Mouse (Mus musculus): Measurements from ENCODE around the gene Phex. TPM values are rescaled to one million over a fixed set of nuclear protein-coding genes. Genes with fewer than 3 reads are reported as not detected.

Phex gene
- total RNA-seq (2021), result under 1 TPM; 0.08 to 0.11 TPM

DNA sequence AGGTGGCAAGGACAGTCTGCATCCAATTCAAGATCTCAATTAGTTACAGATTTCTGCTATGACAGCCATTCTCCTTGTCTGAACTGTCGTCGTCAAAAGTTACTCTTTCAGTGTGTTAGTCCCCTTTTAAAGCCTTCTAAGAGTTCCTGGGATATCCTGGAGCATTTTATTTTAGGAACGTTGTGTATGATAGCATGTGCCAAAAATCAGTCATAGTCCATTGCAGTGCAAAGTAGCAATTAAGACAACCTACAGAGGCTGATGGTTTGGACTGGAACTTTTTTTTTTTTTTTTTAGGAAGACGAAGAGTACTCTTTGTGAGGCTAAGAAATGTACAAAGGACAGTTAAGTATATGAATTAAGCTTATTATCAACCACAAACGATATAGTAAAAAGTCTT is at the start of gene Phex:
Phex (minus strand) TSS at position 101 of the 400 bp plus-strand sequence.
- intact Hi-C loops (cut with DNase I), result no loop called here
- no peak for DNase-seq

DNA sequence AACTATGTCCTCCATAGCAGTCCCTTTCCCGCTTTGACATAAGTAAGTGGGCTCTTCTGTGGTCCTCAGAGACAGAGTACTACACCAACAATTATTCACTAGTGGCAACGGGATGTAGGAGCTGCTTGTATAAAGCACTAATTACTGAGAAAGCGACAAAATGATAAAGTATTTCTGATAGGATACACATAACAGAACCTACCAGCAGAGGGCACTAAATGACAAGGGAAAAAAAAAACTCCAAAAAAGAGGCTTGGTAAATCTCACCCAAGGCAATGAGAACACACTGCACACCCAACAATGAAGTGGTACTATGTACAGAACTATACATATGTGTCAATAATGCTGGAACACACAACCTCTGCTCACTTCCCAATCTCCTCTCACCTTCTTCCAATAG is 47.6 kb upstream of the Phex start:
- intact Hi-C loops (cut with DNase I), result loop anchor here (2.0 kb wide), 1 partner anchor 182 kb away; no protein-coding TSS in a partner anchor
- no peak for DNase-seq

DNA sequence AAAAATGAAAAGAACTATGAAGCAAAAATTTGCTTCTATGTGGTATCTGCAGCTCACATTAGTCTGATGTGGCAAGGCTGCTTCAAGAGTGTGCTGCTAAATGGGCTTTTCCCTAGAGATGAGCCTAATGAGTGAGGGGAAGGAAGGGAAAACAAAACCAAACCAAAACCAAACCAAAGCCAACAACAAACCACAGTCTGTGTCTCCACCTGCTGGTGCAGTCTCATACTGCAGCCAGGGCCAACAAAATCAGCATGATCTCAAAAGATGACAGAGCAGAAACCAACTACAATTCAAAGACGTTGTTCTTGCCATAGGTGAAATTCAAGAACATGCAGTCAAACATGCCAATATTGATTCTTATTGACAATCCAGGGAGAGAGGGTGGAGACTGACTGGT is 39.3 kb upstream of the Phex start:
- intact Hi-C loops (cut with DNase I), result loop anchor here (10.0 kb wide), 2 partner anchors 540 to 1810 kb away; no protein-coding TSS in a partner anchor
- DNase-seq, result peak; percentile 28 to 64

DNA sequence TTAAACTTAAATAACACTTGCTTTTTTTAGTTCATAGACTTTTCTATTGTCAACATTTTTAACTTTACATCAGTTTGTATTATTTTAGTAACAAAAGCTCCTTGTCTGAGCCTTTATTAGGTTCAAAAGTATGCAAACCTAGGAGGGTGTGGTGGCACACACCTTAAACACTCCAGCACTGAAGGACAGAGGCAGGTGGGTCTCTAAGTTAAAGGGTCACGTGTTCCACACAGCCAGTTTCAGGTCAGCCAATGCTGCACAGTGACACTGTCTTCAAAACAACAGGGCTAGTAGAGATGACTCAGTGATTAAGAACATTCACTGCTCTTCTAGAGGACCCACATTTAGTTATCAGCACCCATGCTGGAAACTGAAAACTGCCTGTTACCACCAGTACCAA is 33.9 kb upstream of the Phex start:
- intact Hi-C loops (cut with DNase I), result no loop called here
- DNase-seq, result no peak

DNA sequence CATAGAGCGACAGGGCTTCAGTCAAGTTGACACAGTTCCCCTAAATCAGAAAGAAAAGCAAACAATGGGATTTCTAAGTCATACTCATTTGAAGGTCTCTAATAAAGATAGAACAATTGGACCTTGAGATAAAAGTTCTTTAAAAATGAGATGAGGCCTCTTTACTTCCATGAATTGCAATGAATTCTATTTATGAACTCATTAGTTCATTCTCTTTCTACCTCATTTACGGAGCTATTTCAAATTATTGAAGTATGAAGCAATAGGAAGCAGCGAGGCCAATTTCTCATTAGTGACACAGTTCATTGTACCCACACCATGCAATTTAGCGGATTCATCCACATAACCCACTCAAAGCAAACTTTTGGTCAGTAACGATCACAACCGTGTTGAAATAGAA is 32.3 kb upstream of the Phex start:
- no peak for DNase-seq
- intact Hi-C loops (cut with DNase I), result no loop called here

DNA sequence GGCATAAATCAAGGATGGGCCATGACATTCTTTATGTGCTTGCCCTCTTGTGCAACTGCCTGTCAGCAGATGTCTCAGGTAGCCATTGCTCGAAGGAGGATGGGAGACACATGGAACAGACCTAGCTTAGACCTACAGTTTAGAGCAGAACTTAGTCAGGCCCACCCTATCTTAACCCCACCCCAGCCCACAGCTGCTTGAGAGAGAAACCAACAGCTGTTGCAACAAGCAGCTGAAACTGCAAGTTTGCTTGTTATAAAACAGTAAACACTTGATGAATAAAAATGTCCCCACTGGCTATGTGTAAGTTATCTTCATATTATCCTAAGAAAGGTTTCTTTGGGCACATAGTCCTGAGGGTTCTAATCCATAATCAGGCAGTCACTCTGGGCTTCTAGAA is 19.7 kb upstream of the Phex start:
- intact Hi-C loops (cut with DNase I), result no loop called here
- no peak for DNase-seq

DNA sequence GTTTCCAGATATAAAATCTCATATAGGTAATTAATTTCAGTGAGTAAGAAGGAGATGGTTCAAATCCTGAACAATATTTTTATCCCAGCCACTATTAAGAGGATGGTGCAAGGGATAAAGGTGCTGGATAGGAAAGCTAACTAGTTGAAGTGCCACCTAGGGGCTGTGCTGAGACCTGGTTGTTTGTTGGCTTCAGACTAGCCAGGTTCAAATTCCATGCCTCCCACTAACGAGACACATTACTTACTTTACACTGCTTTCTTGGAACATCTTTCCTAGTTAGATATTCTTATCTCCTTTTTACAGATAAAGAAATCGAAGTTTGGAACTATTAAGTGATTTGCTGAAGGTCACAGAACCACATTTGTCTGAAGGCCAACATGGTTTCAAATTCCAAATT is 4.3 kb upstream of the Phex start:
- intact Hi-C loops (cut with DNase I), result no loop called here
- no peak for DNase-seq

DNA sequence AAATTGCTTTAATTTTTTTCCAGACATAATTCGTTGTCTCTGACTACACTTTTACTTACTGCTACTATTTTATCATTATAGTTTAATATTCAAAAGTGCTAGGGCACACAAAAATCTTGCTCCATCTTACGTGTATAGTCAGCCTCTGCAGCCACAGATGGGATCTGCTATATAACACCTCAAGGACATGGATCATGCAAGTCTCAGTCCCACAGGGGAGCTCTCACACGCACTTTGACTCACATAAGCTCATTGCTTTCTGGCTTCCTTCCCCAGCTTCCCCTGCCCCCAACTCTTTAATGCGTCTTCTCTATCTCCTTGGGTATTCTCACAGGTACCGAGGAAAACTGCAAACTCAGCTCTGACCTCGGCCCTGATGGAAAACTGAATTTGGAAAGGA is 10.2 kb downstream of the Phex start:
- intact Hi-C loops (cut with DNase I), result no loop called here
- no peak for DNase-seq

DNA sequence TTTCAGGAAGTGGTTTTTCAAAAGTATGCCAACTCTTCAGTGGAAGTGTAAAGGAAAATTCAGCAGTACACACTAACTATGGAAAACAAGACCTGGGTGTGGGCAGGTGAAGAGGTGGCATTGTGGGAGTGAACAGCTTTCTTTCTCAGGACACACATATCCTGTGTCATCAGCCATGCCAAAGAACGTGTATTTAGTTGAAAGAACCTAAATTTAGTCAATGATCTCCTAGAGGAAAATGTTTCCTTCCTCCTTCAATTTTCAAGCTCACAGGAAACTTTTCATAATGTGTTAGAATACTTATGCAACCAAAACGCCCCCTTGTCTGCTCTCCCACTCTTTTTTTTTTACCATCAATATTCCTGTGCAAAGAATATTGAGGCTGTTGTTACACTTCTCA is 23.9 kb downstream of the Phex start:
- intact Hi-C loops (cut with DNase I), result no loop called here
- DNase-seq, result no peak

DNA sequence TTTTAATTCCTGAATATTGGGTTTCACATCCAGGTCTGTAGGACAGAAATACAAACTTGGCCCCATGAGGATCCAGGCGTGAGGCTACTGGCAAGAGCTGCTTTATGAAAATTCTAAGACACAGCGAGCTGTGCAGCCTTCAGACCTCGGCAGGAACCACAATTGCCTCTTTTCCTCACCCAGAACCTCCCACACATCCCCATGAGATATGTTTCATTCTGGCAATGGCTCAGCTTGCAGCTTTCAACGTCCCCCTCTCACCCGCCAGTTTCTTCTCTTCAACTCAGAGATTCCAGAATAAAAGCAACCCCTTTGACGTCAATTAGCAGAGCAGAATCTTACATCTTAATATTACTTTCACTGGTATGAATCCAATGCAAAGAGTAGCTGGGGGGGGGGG is 25.0 kb downstream of the Phex start:
- intact Hi-C loops (cut with DNase I), result no loop called here
- DNase-seq, result no peak

DNA sequence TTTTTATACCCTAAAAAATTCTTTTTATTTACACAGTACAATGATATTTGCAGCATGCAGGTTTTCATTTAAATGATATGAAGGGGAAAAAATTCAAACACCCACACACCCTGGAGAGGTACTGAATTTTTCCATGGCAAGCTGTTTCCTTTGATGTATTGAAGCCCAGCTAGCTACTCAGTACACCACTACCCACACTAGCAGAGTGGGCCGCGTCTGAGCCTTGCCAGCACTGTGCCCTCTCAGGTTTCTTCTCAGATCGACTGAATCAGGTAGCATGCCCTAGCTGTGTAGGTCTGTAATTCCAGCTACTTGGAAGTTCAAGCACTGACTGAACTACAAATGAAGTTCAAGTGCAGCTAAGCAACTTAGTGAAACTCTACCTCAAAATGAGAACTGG is 26.7 kb downstream of the Phex start:
- DNase-seq, result no peak
- intact Hi-C loops (cut with DNase I), result no loop called here

DNA sequence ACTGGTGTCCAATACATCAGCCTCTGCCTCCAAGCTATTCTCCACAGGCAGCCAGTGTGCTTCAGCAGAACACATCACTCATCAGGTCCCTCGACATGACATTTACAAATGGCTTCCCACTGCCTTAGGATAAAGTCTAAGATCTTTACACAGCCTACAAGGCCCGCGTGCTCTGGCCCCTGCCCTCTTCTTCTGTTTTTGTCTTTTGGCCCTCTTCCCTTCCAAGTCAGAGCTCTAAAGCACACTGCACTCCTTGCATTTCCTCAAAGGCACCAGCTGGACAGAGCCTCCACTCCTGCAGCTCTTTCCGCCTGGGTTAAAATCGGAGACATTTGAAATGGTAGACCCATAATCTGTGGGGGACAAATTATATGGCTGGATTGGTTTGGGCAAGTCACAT is 28.1 kb downstream of the Phex start:
- intact Hi-C loops (cut with DNase I), result no loop called here
- DNase-seq, result no peak

DNA sequence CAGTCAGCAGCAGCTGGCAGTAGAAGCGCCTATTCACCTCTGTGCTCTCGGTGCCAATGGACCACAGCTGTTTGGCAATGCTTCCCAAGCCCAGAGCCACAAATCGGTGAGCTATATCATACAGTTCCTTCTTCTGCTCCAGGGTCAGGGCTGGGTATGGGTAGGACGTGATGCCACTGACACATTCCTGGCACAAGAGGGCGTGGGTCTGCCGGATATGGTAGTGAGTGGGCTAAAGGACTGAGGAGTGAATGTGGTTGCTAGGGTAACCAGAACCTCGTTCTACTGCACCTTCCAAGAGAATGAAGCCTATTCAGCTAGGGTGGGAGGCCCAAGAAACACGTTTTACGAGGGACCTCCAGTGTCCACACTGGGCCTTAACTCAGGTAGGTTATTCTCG is 36.3 kb downstream of the Phex start:
- DNase-seq, result no peak
- intact Hi-C loops (cut with DNase I), result no loop called here

DNA sequence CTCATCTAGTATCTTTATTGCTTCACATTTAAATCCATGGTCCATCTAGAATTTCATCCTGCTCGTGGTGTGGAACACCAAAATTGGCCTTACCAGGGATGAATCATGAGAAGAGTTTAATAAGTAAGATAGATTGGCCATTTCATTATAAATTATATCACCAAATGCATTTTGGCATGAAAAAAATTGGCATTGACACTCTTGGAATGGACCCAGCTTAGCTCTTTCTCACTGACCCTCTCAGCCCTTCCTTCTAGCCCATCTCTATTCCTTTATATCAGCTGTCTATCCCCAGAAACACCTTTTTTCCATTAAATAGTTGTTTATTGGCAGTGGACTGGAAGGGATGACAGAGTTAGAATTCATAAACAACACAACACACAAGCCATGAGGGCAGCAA is 37.7 kb downstream of the Phex start:
- no peak for DNase-seq
- intact Hi-C loops (cut with DNase I), result no loop called here

DNA sequence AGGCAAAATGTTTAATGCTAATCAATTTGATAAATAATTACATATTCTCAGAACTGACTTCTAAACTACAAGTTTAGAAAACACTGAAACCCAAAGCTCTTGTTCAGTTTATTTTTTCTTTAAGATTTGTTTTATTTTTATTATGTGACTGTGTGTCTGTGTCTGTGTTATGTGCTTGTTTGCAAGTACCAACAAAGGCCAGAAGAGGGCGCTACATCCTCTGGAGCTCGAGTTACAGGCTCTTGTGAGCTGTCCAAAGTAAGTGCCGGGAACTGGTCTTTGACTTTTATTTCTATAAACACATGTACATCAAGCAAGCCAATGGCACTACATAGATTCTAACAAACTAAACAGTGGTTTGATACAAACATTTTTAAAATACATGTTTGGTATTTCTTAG is 41.2 kb downstream of the Phex start:
- DNase-seq, result no peak
- intact Hi-C loops (cut with DNase I), result no loop called here

DNA sequence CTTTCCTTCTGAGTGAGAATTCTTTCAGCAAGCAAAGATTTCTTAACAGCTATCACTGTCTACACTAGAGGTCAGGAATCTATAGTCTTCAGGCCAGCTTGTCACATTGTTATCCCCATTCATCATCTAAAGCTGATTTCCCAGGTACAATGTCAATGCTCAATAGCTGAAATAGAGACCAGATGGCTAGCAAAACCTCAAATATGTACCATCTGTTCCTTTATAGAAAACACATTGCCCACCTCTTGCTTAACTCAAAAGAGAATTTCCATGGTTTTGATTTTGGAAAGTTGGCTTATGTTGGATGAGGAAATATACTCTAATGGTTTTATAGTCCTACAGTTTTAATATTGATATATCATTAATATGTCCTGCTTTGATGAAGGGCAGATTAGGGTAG is 45.9 kb downstream of the Phex start:
- intact Hi-C loops (cut with DNase I), result no loop called here
- DNase-seq, result no peak

DNA sequence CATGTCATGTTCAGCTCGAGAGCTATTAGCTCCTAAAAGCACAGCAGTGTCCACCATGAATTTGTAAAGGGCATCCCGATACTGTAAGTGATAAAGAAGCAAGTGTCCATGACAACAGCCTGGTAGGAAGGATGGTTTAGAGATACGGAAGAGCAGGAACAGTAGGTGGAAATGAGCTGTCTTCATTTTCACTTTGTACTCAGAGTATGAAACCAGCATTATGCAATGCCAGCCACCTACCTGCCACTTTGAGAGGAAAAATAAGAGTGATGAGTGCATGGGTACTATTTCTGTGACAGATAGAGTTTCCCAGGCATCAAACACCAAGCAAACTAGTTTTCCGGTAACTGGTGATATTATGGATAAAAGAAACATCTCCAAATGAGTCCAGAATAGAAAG is 59.6 kb downstream of the Phex start:
- intact Hi-C loops (cut with DNase I), result no loop called here

DNA sequence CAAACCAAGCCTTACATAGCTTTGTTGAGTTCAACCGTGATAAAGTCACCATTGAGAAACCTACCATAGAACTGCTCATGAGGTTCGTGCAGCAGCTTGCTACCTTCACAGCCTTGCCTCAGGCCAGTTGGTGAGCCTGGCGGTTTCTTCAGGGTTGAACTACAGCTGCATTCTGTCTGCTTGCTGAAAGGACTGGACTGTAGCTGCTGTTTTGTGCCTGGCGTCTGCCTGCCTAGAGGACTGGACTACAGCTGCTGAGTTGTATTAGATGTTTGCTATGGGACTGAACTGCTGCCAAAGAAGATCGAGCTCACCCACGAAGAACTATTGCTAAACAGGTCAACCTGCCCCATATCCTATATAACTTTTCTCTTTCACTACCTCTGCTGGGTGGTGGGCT is 68.9 kb downstream of the Phex start:
- intact Hi-C loops (cut with DNase I), result no loop called here
- no peak for DNase-seq

More for the DNA sequence above, 59.6 kb downstream of the Phex start:
- DNase-seq, result no peak

DNA sequence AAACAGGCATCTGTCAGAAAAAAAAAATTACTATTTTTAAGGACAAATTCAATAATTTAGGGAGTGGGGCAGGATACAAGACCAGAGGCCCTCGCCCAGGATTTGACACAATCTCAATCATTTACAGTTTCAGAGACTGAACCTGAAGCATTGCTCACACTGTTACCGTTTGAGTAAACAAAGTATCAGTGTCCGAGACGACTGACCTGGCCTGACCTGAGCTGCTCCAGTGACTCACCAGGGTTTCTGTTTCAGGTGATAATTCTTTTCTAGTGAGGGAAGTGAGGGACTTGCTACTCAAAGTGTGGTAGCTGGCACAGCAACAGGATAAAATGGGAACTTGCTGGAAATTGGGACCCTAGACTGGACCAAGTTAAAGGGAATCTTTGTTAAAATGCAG is 80.4 kb downstream of the Phex start:
- intact Hi-C loops (cut with DNase I), result no loop called here
- DNase-seq, result no peak

DNA sequence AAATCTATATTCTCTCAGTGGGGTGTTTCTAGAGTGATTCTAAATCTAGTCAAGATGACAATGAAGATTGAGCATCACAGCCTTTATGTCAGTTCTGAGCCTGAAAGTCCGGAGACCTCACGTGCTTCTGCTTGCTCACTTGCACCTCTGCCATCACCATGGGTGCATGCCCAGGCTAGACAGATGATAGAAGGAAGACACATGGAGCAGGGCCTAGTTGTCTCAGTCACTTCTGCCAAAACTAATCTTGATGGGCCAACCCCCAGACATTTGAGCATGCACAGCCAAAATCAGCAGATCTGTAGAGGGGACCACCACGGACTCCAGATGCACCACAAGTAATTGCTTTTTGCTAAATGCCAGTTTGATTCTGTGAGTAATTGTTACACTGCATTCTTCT is 85.3 kb downstream of the Phex start:
- intact Hi-C loops (cut with DNase I), result no loop called here
- no peak for DNase-seq

DNA sequence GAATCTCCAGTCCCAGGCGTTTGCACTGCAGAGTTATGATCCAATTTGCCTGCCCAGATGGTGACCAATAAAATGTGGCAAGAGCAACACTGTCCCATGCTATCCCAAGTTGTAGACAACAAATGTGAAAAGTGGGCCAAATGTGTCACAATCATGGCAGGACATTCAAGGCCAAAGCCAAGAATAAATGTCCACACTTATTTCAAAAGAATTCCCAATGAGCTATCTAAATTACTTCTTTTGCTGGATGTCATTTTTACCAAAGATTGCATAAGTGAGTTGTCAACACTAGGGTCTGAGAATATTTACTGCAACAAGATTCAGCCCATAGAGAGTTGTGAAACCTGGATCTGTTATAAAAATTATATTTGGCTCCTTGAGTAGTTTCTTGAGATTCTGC is 86.7 kb downstream of the Phex start:
- DNase-seq, result peak in 1 of 2 experiments; percentile 10
- intact Hi-C loops (cut with DNase I), result no loop called here

DNA sequence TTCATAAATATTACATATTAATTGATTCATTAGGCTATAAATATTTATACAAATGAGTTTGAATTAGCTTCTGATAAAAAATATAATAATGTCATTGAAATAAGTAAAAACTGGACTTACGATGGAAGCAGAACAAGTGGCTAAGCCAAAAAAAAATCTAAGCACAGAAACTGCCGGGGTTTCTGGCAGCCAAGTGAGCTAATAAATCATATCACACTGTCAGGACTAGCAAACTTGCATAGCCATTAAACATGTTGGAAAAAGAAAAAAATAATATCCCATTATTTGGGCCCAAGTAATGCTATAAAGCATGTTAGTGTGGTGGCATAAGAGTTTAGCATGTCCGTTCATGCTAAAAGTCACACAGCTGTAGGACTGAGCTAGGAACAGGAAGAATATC is 87.4 kb downstream of the Phex start:
- intact Hi-C loops (cut with DNase I), result no loop called here
- DNase-seq, result no peak

DNA sequence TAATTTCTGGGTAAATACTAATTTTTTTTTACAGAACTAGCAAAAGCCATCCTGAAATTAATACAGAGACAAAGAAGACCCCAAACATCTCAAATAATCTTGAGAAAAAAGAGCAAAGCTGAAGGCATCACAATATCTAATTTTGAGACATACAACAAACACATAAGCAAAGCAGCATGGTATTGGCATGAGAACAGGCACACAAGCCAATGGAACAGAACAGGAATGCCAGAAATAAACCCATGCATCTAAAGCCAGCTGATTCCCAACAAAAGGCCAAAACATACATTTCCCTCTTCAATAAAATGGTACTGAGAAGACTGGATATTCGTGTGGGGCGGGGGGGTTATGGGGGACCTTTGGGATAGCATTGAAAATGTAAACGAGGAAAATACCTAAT is 90.7 kb downstream of the Phex start:
- intact Hi-C loops (cut with DNase I), result no loop called here
- DNase-seq, result no peak

DNA sequence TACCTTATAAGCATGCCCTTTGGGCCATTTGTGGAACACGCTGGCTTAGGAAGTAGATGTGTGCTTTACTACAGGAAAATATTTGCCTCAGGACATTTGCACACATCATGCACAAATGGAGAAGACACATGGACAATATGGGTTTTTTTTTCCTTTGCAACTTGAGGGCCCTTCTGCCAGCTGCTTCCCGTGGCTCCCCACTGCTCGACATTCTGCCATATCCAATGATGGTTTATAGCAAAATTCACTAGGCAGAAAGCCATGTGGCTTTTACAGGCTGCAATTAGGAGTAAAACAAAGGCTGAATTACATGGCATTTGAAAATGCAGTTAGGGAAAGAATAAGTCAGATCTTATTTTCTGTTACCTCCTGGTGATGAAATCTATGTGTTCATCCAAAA is 104.8 kb downstream of the Phex start:
- intact Hi-C loops (cut with DNase I), result no loop called here
- DNase-seq, result no peak

Data from heart, postnatal 36 days (tissue).